Mouse (Mus musculus): Measurements from ENCODE around the gene Igsf9.
A peak's percentile ranks its signal among the peaks of the same experiment; 100 is the strongest.

Gene Igsf9

GRCm38 (mm10) chr1:172481540-172482280 lies at the start of gene Igsf9:
TSS of gene Igsf9 (plus strand) at chr1:172481788.
- DNase-seq = peak; percentile 95

GRCm38 (mm10) chr1:172431836-172432586 lies 49.6 kb upstream of the Igsf9 start:
- peak; percentile 76 for DNase-seq

DNA sequence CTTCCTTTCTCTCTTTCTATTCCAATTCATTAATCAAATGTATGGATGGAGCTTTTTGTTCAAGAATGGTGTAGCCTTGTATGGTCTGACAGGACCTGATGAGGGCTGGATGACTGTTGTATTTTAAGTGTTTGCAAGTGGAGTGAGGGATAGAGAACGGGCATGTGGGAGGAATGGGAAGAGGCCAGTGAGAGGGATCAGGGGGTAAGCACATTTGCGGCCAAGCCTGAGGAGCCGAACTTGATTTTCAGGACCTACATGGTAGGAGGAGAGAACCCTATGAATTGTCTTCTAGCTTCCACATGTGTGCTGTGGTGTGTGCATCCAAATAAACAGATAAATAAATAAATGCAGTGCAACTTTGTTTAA lies 49.0 kb upstream of the Igsf9 start:
- no peak for DNase-seq

DNA sequence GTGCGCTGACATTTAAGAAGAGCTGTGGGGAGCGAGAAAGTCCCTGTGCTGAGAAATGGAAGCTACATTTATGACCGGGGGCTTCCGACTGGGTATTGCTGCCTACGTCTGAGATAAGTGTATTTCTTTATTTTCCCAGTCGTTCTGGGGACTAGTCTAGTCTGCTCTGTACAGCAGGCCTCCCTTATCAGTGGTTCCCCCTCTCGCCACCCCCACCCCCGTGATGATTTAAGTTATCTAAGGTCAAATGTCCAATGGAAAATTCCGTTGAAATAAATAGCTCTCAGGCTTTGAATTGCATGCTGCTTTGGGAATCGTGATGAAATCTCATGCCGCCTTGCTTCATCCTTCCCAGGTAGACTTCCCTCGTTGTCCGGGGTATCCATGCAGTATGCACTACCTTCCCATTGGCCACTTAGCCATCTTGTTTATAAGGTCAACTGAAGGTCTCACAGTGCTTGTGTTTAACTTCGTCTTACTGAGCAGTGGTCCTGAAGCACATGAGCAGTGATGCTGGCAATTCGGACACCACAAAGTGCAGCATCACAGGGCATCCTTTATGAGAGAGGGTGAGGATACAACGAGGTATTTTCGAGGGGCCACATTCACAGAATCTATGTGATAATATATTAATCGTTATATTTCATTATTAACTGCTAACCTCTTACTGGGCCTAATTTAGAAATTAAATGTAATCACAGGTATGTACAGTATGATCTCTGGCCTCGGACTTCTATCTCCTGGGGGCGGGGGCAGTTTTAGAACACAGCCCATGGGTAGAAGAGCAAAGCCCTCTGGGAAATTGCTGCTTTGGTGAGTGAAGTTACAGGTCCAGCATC lies 48.4 kb upstream of the Igsf9 start:
- no peak for DNase-seq

GRCm38 (mm10) chr1:172433851-172434165 lies 47.8 kb upstream of the Igsf9 start:
- DNase-seq = no peak

DNA sequence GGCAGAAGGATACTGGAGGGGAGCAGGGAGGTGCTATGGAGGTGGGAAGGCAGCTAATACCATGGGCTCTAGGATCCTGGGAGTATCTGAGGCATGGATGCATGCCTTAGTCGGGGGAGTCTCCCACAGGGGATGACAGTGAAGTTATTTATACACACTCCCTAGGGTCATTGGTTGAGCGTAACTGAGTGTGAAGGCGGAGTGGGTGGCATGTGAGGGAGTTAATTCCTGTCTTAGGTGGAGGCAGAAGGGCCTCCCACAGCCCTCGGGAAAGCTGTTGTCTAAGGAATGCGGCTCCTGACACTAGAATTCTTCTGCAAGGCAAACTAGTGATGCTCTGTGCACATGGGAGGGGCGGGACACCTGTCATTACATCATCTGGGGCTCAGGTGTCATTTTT lies 44.8 kb upstream of the Igsf9 start:
- no peak for DNase-seq

- DNase-seq = no peak
These were observed 43.0 kb upstream of the Igsf9 start for GRCm38 (mm10) chr1:172438621-172439020.

- DNase-seq = no peak
These were observed 41.1 kb upstream of the Igsf9 start for GRCm38 (mm10) chr1:172440521-172440920.

GRCm38 (mm10) chr1:172441935-172442445 lies 39.6 kb upstream of the Igsf9 start:
- no peak for DNase-seq

- DNase-seq = no peak
These were observed 31.4 kb upstream of the Igsf9 start for GRCm38 (mm10) chr1:172450226-172450625.

DNA sequence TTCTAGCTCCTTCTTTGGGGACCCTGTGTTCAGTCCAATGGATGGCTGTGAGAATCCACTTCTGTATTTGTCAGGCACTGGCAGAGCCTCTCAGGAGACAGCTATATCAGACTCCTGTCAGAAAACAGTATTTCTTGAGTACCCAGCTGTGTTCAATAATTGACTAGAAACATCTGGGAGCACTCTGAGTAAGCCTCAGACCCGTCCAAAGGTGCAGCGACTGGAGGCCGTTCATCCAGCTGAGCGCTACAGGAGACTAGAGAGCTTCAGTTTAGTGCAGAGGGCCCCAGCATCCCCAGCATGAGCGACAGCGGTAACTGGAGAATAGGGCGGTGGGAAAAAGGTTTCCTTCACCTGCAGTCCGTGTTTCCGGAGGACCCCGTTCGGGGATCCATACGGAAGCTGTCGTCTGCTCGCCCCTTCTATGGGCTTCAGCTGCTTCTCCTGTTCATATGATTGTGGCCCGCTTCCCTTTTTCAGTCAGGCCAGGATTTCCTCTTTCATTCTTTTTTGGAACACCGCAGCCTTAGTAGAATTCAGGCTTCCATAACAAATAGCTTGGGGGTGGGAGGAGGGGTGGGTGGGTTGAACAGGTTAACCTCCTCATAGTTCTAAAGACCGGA lies 30.6 kb upstream of the Igsf9 start:
- DNase-seq = no peak

GRCm38 (mm10) chr1:172452911-172453310 lies 28.7 kb upstream of the Igsf9 start:
- no peak for DNase-seq

- DNase-seq = no peak
These were observed 27.8 kb upstream of the Igsf9 start for GRCm38 (mm10) chr1:172453810-172454209.

DNA sequence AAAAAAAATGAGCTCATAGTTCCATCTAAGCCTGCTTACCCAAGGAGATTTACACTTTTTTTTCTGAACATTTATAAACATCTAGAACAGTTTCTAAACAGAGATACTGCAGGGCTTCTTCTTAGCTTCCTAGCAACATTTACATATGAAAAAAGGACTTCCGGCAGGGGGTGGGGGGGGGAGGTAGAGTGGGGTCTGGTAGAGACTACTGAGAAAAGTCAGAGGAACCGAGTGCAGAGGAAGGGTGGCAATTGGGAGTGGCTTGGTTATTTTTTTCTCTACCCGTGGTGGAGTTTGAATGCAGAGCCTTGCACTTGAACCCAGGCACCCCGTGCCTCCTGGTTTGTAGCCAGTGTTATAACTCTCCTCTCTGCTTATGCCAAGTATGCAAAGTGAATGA lies 26.2 kb upstream of the Igsf9 start:
- DNase-seq = no peak

- peak; percentile 31 for DNase-seq
These were observed 25.4 kb upstream of the Igsf9 start for GRCm38 (mm10) chr1:172456001-172456677.

- DNase-seq = no peak
These were observed 24.4 kb upstream of the Igsf9 start for GRCm38 (mm10) chr1:172457196-172457595.

GRCm38 (mm10) chr1:172458041-172458440 lies 23.5 kb upstream of the Igsf9 start:
- no peak for DNase-seq

- DNase-seq = no peak
These were observed 20.0 kb upstream of the Igsf9 start for GRCm38 (mm10) chr1:172461602-172462001.

GRCm38 (mm10) chr1:172462534-172462933 lies 19.1 kb upstream of the Igsf9 start:
- no peak for DNase-seq

GRCm38 (mm10) chr1:172463387-172464333 lies 17.9 kb upstream of the Igsf9 start:
- DNase-seq = no peak

- DNase-seq = no peak
These were observed 13.2 kb upstream of the Igsf9 start for GRCm38 (mm10) chr1:172468301-172468877.

All from lung, postnatal 10 days (tissue).